Mouse (Mus musculus): ENCODE measurements around the gene Acbd3. TPM values are rescaled to one million over a fixed set of nuclear protein-coding genes. Genes with fewer than 3 reads are reported as not detected.
A peak's percentile ranks its signal among the peaks of the same experiment; 100 is the strongest.

Gene Acbd3
- polyA plus RNA-seq, 1 experiment from 2014 or later = 18.5 TPM

DNA sequence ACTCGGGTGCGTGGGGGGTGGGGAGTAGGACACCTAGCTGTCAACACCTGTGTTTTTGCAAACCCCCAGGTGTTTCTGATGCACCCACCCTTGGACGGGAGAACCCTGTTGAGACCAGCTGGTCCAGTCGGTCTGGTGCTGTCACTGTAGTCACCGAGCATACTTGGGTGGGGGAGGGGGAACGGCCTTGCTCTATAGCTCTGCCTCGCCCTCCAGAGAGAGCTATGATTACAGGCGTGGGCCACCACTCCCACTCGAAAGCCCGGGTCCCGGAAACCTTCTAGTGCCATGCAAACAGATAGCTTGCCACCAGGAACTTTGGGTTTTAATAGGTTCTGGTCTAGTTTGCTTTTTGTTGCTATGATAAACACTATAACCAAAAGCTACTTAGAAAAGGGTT lies 36.3 kb downstream of the Acbd3 start:
- H3K9me3 ChIP-seq = no peaks in the 10 kb centered on the region
- no peak overlapping the region for H3K4me2 ChIP-seq
- peaks cover 10% of the 10 kb centered on the region for H3K4me1 ChIP-seq
- H3K4me3 ChIP-seq = no peak overlapping the region
- no peak overlapping the region for H3K9ac ChIP-seq
- H3K27ac ChIP-seq (replicated peaks) = no peak overlapping the region
- 67% methylated on average over 11 of the region's 11 CpGs for WGBS
- ATAC-seq (ENCODE audit: extremely low read depth, insufficient number of reproducible peaks, low FRiP score, low TSS enrichment) = no peak
- peaks cover 18% of the 10 kb centered on the region for H3K27me3 ChIP-seq (replicated peaks)
- H3K36me3 ChIP-seq = no peaks in the 10 kb centered on the region

DNA sequence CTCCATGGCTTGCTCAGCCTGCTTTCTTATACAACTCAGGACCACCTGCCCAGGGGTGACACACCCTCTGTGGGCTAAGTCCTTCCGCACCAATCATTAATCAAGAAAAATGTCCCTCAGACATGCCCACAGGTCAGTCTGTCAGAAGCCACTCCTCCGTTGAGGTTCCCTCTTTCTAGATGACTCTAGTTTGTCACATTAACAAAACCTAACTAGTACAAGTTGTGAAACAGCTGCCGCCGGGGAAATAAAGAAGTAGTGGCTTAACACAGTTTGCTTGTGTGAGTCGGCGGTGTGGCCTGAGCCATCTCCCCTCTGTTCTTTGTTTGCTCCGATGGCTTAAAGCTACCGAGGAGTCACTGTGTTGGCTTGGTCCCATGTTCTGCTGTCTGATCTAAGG lies 36.8 kb downstream of the Acbd3 start:
- Histone ChIP-seq H3K4me2 (no peak overlapping the region), H3K9me3 (no peaks in the 10 kb centered on the region), H3K4me1 (peaks cover 14% of the 10 kb centered on the region), H3K27me3 (replicated peaks) (peaks cover 18% of the 10 kb centered on the region), H3K27ac (replicated peaks) (no peak overlapping the region), H3K36me3 (no peaks in the 10 kb centered on the region), H3K9ac (no peak overlapping the region), H3K4me3 (no peak overlapping the region)
- ATAC-seq (ENCODE audit: extremely low read depth, insufficient number of reproducible peaks, low FRiP score, low TSS enrichment) = no peak
- WGBS = 77% methylated on average over 8 of the region's 8 CpGs

DNA sequence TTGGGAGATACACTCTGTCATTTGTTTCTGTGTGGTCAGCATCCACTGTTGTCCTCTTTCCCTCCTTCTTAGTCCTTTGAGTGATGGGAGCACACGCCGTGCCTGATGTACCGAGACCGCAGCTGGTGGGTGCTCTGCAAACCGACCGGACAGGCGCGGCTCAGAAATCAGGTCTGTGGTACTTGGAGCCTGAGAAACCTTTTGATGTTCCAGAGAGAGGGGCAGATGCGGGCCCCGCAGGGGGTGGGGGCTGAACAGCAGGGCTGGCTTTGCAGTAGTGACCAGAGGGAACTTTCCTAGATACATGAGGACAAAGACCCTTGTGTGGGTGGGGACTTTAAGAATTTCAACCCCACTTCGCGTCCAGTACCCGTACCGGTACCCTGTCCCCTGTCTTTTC lies 37.5 kb downstream of the Acbd3 start:
- WGBS = 6% methylated on average over 14 of the region's 14 CpGs
- Histone ChIP-seq H3K27ac (replicated peaks) (no peak overlapping the region), H3K9ac (peak overlapping the region; percentile 81), H3K4me1 (peaks cover 20% of the 10 kb centered on the region), H3K4me3 (peak overlapping the region; percentile 52), H3K27me3 (replicated peaks) (peaks cover 18% of the 10 kb centered on the region), H3K4me2 (peak overlapping the region; percentile 91), H3K36me3 (no peaks in the 10 kb centered on the region), H3K9me3 (no peaks in the 10 kb centered on the region)
- no peak for ATAC-seq (ENCODE audit: extremely low read depth, insufficient number of reproducible peaks, low FRiP score, low TSS enrichment)

DNA sequence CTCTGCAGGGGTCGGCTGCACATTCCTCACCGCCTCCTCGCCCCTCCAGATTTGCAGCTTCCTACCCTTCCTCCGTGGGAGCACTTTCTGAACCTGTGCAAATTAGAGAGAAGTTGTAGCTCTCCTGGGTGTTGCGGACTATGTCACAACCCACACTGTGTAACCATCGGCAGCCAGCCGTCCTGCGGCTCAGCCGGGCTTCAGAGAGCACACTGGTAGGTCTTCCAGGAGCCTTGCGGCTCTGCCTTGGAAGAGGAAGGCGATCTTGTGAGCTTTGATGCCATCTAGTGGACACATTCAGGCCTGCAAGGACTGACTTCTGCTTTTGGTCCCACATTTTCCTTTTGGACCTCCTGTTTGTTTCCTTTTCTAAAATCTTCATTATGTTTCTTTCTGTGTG lies 38.0 kb downstream of the Acbd3 start:
- H3K9ac ChIP-seq = peak overlapping the region; percentile 81
- WGBS = under 1% methylated on average over 11 of the region's 11 CpGs

DNA sequence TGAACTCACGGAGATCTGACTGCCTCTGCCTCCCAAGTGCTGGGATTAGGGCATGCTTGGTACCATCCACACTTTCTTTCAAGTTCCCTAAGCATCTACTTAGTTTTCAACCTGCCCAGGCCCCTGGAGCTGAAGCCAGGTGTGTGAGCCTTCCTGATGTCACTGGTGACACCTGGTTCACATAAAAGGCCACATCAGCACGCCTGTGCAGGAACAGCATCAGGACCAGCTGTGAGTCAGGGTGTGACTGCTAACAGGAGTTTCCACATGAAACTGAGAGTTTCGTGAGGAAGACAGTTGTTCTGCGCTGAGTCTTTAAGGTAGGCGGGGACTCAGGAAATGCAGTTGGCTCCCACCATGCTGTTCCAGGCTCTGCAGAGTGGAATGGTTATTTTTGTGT lies 39.5 kb downstream of the Acbd3 start:
- no peaks in the 10 kb centered on the region for H3K36me3 ChIP-seq
- ATAC-seq (ENCODE audit: extremely low read depth, insufficient number of reproducible peaks, low FRiP score, low TSS enrichment) = no peak
- 81% methylated on average over 5 of the region's 5 CpGs for WGBS
- H3K9me3 ChIP-seq = no peaks in the 10 kb centered on the region
- peaks cover 26% of the 10 kb centered on the region for H3K4me1 ChIP-seq
- peaks cover 18% of the 10 kb centered on the region for H3K27me3 ChIP-seq (replicated peaks)
- H3K4me3 ChIP-seq = no peak overlapping the region
- H3K27ac ChIP-seq (replicated peaks) = no peak overlapping the region
- no peak overlapping the region for H3K9ac ChIP-seq
- H3K4me2 ChIP-seq = no peak overlapping the region

More for the DNA sequence above, 38.0 kb downstream of the Acbd3 start:
- Histone ChIP-seq H3K27me3 (replicated peaks) (peaks cover 18% of the 10 kb centered on the region), H3K4me1 (peaks cover 23% of the 10 kb centered on the region), H3K36me3 (no peaks in the 10 kb centered on the region), H3K4me3 (peak overlapping the region; percentile 52), H3K27ac (replicated peaks) (no peak overlapping the region), H3K4me2 (peak overlapping the region; percentile 91), H3K9me3 (no peaks in the 10 kb centered on the region)
- ATAC-seq (ENCODE audit: extremely low read depth, insufficient number of reproducible peaks, low FRiP score, low TSS enrichment) = no peak

DNA sequence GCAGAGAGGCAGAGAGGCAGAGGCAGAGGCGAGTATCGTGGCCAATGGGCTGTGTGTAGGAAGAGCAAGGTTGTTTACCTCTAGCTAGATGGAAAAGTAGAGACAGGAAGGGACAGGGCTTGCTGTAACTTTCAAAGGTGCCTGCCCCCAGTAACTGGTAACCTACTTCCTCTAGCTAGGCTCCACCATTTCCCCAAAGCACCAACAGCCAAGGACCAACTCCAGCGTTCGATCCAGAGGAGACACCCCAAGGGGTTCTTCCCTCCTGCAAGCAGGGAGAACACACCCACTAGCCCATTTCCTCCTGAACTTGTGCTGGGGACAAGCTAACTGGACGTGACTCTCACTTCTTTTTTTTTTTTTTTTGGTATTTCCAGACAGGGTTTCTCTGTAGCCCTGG lies 40.7 kb downstream of the Acbd3 start:
- no peak for ATAC-seq (ENCODE audit: extremely low read depth, insufficient number of reproducible peaks, low FRiP score, low TSS enrichment)
- WGBS = 53% methylated on average over 5 of the region's 5 CpGs

DNA sequence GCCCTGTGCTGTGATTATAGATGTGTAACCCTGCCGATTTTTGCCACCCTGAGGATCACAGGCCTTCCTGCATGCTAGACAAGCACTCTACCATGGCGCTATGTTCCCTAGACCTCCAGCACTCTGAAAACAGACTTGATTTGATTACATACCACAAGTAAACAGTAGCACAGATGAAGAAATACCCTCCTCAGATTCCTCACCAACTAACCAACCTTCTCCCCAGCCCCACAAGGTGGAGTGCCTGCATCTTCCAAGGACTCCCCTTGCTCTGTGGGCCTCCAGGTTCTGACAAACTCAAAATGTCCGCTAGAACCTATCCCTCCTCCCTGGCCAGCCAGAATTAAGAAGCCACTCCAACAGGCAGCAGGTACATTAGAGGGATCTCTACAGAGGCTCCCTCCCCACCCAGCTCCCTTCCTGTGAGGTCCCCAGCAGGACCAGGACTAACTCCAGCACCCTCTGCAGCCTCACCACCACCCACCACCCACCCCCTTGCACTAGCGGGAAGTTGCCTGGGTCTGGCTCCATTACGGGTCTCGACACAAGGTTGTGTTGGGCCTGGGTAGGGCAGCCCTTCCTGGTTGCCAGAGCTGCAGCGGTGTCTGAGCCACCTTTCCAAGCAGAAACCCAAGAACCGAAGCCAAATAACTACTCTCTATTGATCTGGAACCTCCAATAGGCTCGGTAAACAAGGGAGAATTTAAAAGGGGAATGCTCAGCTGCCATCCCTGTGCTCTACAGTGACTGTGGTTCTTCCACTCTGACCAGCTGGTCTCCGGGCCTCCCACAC lies 41.9 kb downstream of the Acbd3 start:
- Histone ChIP-seq H3K9me3 (no peaks in the 10 kb centered on the region), H3K4me1 (peaks cover 26% of the 10 kb centered on the region), H3K4me2 (peak overlapping the region; percentile 92), H3K9ac (peak overlapping the region; percentile 90), H3K36me3 (no peaks in the 10 kb centered on the region), H3K4me3 (peak overlapping the region; percentile 67), H3K27me3 (replicated peaks) (peaks cover 11% of the 10 kb centered on the region), H3K27ac (replicated peaks) (peak overlapping the region; percentile 63)
- ATAC-seq (ENCODE audit: extremely low read depth, insufficient number of reproducible peaks, low FRiP score, low TSS enrichment) = no peak
- 14% methylated on average over 10 of the region's 10 CpGs for WGBS

More for the DNA sequence above, 40.7 kb downstream of the Acbd3 start:
- H3K4me1 ChIP-seq = peaks cover 26% of the 10 kb centered on the region
- no peaks in the 10 kb centered on the region for H3K36me3 ChIP-seq
- no peak overlapping the region for H3K9ac ChIP-seq
- no peak overlapping the region for H3K4me3 ChIP-seq
- peaks cover 18% of the 10 kb centered on the region for H3K27me3 ChIP-seq (replicated peaks)
- H3K4me2 ChIP-seq = no peak overlapping the region
- H3K27ac ChIP-seq (replicated peaks) = no peak overlapping the region
- H3K9me3 ChIP-seq = no peaks in the 10 kb centered on the region

DNA sequence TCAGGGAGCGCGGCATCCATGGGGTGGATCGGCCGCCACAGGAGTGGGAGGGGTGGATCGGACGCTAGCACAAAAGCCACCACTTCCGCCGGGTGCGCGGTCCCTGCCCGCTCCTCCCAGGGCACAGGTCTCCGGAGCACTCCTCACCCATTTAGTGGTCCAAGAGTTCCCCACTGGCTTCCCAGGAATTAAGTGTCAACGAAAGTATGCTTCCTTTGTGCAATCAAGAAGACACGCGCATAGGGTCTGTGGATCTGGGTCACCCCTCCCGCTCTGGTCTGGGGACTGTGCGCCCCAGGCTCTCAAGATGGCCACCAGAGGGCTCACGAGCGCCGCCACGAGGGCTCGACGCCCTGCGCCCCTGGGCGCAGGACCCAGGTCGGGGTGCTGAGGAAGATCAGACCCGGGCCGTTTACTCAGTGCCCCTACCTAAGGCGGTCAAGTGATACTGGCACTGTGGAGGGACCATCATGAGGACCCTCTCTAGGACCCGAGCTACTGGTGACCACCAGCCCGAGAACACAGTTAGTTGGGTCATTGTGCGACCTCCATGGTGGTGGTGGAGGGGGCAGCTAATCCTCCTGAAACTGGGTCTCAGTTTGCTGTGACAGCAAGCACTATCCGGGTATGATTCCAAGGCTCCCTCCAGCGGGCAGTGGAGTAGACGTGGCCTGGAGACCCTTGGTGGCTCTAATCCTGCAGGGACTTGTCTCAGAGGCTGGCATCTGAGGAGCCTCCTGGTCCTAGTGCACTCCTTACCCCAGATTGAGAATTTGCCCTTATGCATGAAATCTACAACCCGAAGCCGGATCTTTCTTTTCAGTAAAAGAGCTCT lies 42.7 kb downstream of the Acbd3 start:
- peak; percentile 62 for ATAC-seq (ENCODE audit: extremely low read depth, insufficient number of reproducible peaks, low FRiP score, low TSS enrichment)
- 3% methylated on average over 37 of the region's 37 CpGs for WGBS

DNA sequence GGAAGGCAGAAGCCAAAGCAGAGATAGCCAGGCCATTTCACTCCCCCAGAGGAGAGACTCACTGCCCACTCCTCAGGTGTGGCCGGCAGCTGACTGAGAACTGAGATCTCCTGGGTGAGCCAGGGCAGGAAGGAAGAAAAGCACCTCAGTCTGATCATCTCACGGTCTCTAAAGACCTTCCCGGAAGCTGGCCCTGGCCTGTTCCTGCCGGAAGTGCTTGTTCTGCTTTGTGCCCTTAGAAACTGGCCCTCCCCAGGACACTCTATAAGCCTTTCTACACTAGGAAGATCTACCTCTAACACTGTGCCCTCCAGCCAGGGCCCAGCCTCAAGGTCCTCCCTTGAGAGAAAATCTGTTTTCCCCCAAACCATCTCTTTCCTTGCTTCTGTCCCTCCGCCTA lies 45.5 kb downstream of the Acbd3 start:
- Histone ChIP-seq H3K4me3 (no peak overlapping the region), H3K27ac (replicated peaks) (no peak overlapping the region), H3K4me2 (no peak overlapping the region), H3K36me3 (no peaks in the 10 kb centered on the region), H3K9ac (0 out of 2 replicates have a peak overlapping the region, but pooled peaks have one; percentile 1), H3K9me3 (peaks cover 4% of the 10 kb centered on the region; the same call in 1 of the 2 replicates), H3K27me3 (replicated peaks) (no peaks in the 10 kb centered on the region), H3K4me1 (peaks cover 31% of the 10 kb centered on the region)
- ATAC-seq (ENCODE audit: extremely low read depth, insufficient number of reproducible peaks, low FRiP score, low TSS enrichment) = no peak
- 54% methylated on average over 5 of the region's 5 CpGs for WGBS

More for the DNA sequence above, 42.7 kb downstream of the Acbd3 start:
- Histone ChIP-seq H3K9ac (peak overlapping the region; percentile 90), H3K27me3 (replicated peaks) (0 out of 2 replicates have a peak, but pooled peaks cover 2% of the 10 kb centered on the region), H3K4me2 (peak overlapping the region; percentile 92), H3K4me1 (peaks cover 21% of the 10 kb centered on the region), H3K9me3 (no peaks in the 10 kb centered on the region), H3K4me3 (peak overlapping the region; percentile 67), H3K27ac (replicated peaks) (peak overlapping the region; percentile 63), H3K36me3 (no peaks in the 10 kb centered on the region)

DNA sequence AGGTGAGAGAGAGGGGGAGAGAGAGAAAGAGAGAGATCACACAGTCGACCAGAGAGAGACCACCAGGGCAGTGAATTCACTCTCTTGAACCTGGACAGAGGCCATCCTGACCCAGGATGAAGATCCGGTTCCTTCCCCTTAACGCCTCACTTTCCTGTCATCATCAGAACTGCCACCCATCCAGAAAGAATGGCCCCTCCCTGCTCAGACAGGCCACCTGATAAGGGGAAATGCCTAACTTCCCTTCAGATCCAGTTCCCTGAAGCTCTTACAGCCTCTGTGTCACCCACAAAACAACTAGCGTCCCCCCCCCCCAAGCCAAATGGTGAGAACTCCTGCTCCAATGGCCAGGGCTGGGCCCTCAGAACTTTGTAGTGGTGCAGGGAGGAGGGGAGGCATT lies 45.9 kb downstream of the Acbd3 start:
- 31% methylated on average over 4 of the region's 4 CpGs for WGBS
- no peaks in the 10 kb centered on the region for H3K36me3 ChIP-seq
- no peak for ATAC-seq (ENCODE audit: extremely low read depth, insufficient number of reproducible peaks, low FRiP score, low TSS enrichment)

DNA sequence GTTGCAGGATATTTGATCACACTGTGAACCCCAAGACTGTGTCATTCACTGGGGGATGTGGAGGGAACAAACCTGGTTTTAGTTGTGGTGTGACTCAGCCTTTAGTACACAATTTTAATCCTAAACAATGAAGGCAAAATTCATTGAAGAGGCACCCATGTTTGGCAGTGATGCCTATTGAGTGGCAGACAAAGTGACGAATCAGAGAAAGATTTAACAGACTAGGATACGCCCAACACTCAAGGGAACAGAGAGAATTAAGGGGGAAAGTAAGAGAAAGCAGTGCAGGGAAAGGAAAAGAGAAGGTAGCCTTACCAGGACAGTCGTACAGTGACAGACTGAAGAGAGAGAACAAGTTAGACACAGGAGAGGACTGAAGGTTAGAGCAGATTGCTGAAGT lies 46.4 kb downstream of the Acbd3 start:
- peaks cover 36% of the 10 kb centered on the region for H3K4me1 ChIP-seq
- peaks cover 4% of the 10 kb centered on the region; the same call in 1 of the 2 replicates for H3K9me3 ChIP-seq
- H3K27ac ChIP-seq (replicated peaks) = no peak overlapping the region
- H3K4me3 ChIP-seq = no peak overlapping the region
- H3K4me2 ChIP-seq = no peak overlapping the region
- H3K36me3 ChIP-seq = no peaks in the 10 kb centered on the region
- H3K27me3 ChIP-seq (replicated peaks) = no peaks in the 10 kb centered on the region
- WGBS = 84% methylated on average over 3 of the region's 3 CpGs
- H3K9ac ChIP-seq = no peak overlapping the region
- ATAC-seq (ENCODE audit: extremely low read depth, insufficient number of reproducible peaks, low FRiP score, low TSS enrichment) = no peak

More for the DNA sequence above, 45.9 kb downstream of the Acbd3 start:
- H3K27ac ChIP-seq (replicated peaks) = no peak overlapping the region
- H3K9me3 ChIP-seq = peaks cover 4% of the 10 kb centered on the region; the same call in 1 of the 2 replicates
- no peaks in the 10 kb centered on the region for H3K27me3 ChIP-seq (replicated peaks)
- no peak overlapping the region for H3K4me3 ChIP-seq
- peaks cover 35% of the 10 kb centered on the region for H3K4me1 ChIP-seq
- H3K4me2 ChIP-seq = no peak overlapping the region
- 0 out of 2 replicates have a peak overlapping the region, but pooled peaks have one; percentile 1 for H3K9ac ChIP-seq

Data from heart, embryonic 13.5 days (tissue).